ENCODE assay signal across 13 mouse cellular contexts in genomic region chr12:105112321-105112988, GRCm38 (mm10). TPM values are rescaled to one million over a fixed set of nuclear protein-coding genes. Genes with fewer than 3 reads are reported as not detected.
DNase-seq lines count a peak whose midpoint lies in the region; ATAC-seq lines count a peak whose summit lies in the region.
"Had no signal": no experiment of that assay in that cellular context is flagged by ENCODE, and none has a peak within 500 bp of the region (broad histone marks: within the 10 kb centered on the region; RNA-seq: fewer than 3 reads in every experiment).

No protein-coding gene starts in this region.

- H3K4me2 ChIP-seq in limb, embryonic 11.5 days (ENCODE audit: low read depth, severe bottlenecking) = no peak overlapping the region
- peak overlapping the region; percentile 16 for H3K4me2 ChIP-seq in hindbrain, embryonic 14.5 days (replicated peaks)
- no peak overlapping the region for H3K4me2 ChIP-seq in neural tube, embryonic 14.5 days (ENCODE audit: low read depth, low read length)
- H3K4me2 ChIP-seq: lung, embryonic 15.5 days had no signal

- peak; percentile 80 to 84 for DNase-seq in cerebellum, postnatal 10 days
- DNase-seq in cerebellum, adult 9-11 months = no peak
- DNase-seq in limb, embryonic 11.5 days (ENCODE audit: low spot score) = no peak
- DNase-seq in limb, embryonic 10.5 days (ENCODE audit: low spot score) = no peak
- peak; percentile 52 for DNase-seq in hindbrain, embryonic 14.5 days (ENCODE audit: low spot score)
- DNase-seq in layer of hippocampus, postnatal 36 days = no peak
- no peak for DNase-seq in layer of hippocampus, postnatal 14 days (ENCODE audit: low spot score in 2 of 2)
- DNase-seq: layer of hippocampus, adult 9-11 months had no signal

- no peak overlapping the region for H3K9ac ChIP-seq in limb, embryonic 11.5 days (ENCODE audit: low read length)
- no peak overlapping the region; the same call in 1 of the 2 replicates for H3K9ac ChIP-seq in hindbrain, embryonic 14.5 days
- no peak overlapping the region for H3K9ac ChIP-seq in neural tube, embryonic 14.5 days (replicated peaks; ENCODE audit: low read depth, low read length)
- H3K9ac ChIP-seq: lung, embryonic 15.5 days had no signal

- 43% methylated on average over 13 of the region's 13 CpGs for WGBS in limb, embryonic 11.5 days
- 53% methylated on average over 13 of the region's 13 CpGs for WGBS in limb, embryonic 10.5 days
- 27% methylated on average over 13 of the region's 13 CpGs for WGBS in hindbrain, embryonic 14.5 days
- 30% methylated on average over 13 of the region's 13 CpGs for WGBS in neural tube, embryonic 14.5 days

- H3K36me3 ChIP-seq in limb, embryonic 11.5 days (ENCODE audit: control insufficient read depth, insufficient read depth, low read length) = no peaks in the 10 kb centered on the region
- no peaks in the 10 kb centered on the region for H3K36me3 ChIP-seq in limb, embryonic 10.5 days
- H3K36me3 ChIP-seq in hindbrain, embryonic 14.5 days (replicated peaks; ENCODE audit: control insufficient read depth, insufficient read depth) = no peaks in the 10 kb centered on the region
- H3K36me3 ChIP-seq in neural tube, embryonic 14.5 days (ENCODE audit: control insufficient read depth, insufficient read depth, low read length) = no peaks in the 10 kb centered on the region
- H3K36me3 ChIP-seq: lung, embryonic 15.5 days had no signal

- no peak overlapping the region for H3K4me3 ChIP-seq in limb, embryonic 11.5 days (ENCODE audit: low read depth, low read length)
- H3K4me3 ChIP-seq in limb, embryonic 10.5 days = no peak overlapping the region
- no peak overlapping the region for H3K4me3 ChIP-seq in hindbrain, embryonic 14.5 days (replicated peaks; ENCODE audit: low read length)
- H3K4me3 ChIP-seq in neural tube, embryonic 14.5 days (ENCODE audit: low read depth, low read length) = no peak overlapping the region
- H3K4me3 ChIP-seq: lung, embryonic 15.5 days had no signal

- ATAC-seq in limb, embryonic 11.5 days (ENCODE audit: insufficient number of reproducible peaks, low FRiP score, low TSS enrichment, low read depth) = 0 out of 2 replicates have a peak, but pooled peaks have one; percentile 13
- peak; percentile 39; the same call in 1 of the 2 replicates for ATAC-seq in hindbrain, embryonic 14.5 days (ENCODE audit: low FRiP score)
- ATAC-seq in neural tube, embryonic 14.5 days (ENCODE audit: low read depth) = peak; percentile 65; the same call in 1 of the 2 replicates
- ATAC-seq: inflammation-experienced regulatory T-cells, adult 6 months had no signal

- H3K4me1 ChIP-seq in limb, embryonic 11.5 days (ENCODE audit: control insufficient read depth, insufficient read depth, low read length) = no peaks in the 10 kb centered on the region
- H3K4me1 ChIP-seq in limb, embryonic 10.5 days = peaks cover 25% of the 10 kb centered on the region
- H3K4me1 ChIP-seq in hindbrain, embryonic 14.5 days (replicated peaks; ENCODE audit: control insufficient read depth, insufficient read depth, low read length) = peaks cover 12% of the 10 kb centered on the region
- H3K4me1 ChIP-seq in neural tube, embryonic 14.5 days (ENCODE audit: control insufficient read depth, insufficient read depth, low read length) = no peaks in the 10 kb centered on the region; the same call in 1 of the 2 replicates

- H3K27me3 ChIP-seq in limb, embryonic 11.5 days (ENCODE audit: control insufficient read depth, insufficient read depth, low read length) = no peaks in the 10 kb centered on the region
- H3K27me3 ChIP-seq in limb, embryonic 10.5 days (ENCODE audit: low read depth, poor library complexity, severe bottlenecking) = no peaks in the 10 kb centered on the region
- H3K27me3 ChIP-seq in hindbrain, embryonic 14.5 days (ENCODE audit: control insufficient read depth, insufficient read depth, low read length) = no peaks in the 10 kb centered on the region
- no peaks in the 10 kb centered on the region for H3K27me3 ChIP-seq in neural tube, embryonic 14.5 days (ENCODE audit: control insufficient read depth, insufficient read depth, low read length)
- H3K27me3 ChIP-seq: lung, embryonic 15.5 days had no signal

- no peak overlapping the region for H3K27ac ChIP-seq in limb, embryonic 11.5 days (replicated peaks; ENCODE audit: low read depth, low read length)
- H3K27ac ChIP-seq in limb, embryonic 10.5 days = no peak overlapping the region
- H3K27ac ChIP-seq in hindbrain, embryonic 14.5 days = peak overlapping the region; percentile 58; the same call in 1 of the 2 replicates
- H3K27ac ChIP-seq in neural tube, embryonic 14.5 days (ENCODE audit: low read depth, low read length) = peak overlapping the region; percentile 8
- H3K27ac ChIP-seq: lung, embryonic 15.5 days had no signal

- H3K9me3 ChIP-seq in limb, embryonic 11.5 days (ENCODE audit: control insufficient read depth, low read length) = no peaks in the 10 kb centered on the region
- no peaks in the 10 kb centered on the region for H3K9me3 ChIP-seq in limb, embryonic 10.5 days (replicated peaks)
- no peaks in the 10 kb centered on the region for H3K9me3 ChIP-seq in hindbrain, embryonic 14.5 days (ENCODE audit: control insufficient read depth, low read length)
- H3K9me3 ChIP-seq in neural tube, embryonic 14.5 days (ENCODE audit: control insufficient read depth, low read length) = no peaks in the 10 kb centered on the region
- H3K9me3 ChIP-seq: lung, embryonic 15.5 days had no signal

RNA-seq across cellular contexts. Expression of gene Tcl1b2, which starts 33.4 kb away (rescaled TPM):
- not detected in 2 replicates for polyA plus RNA-seq in limb, embryonic 11.5 days (2014; fragmentation: Nextera tagmentation; extraction: Ambion mirVana)
- not detected in 2 replicates for polyA plus RNA-seq in limb, embryonic 10.5 days (2016; fragmentation: Nextera tagmentation; extraction: Ambion mirVana)
- not detected in 2 replicates for polyA plus RNA-seq in hindbrain, embryonic 14.5 days (2014; fragmentation: Nextera tagmentation; extraction: Ambion mirVana)
- polyA plus RNA-seq in neural tube, embryonic 14.5 days (2014; fragmentation: Nextera tagmentation; extraction: Ambion mirVana) = not detected in 2 replicates
- total RNA-seq in layer of hippocampus, postnatal 36 days (2021) = not detected
- not detected for total RNA-seq in layer of hippocampus, postnatal 14 days (2021)
- total RNA-seq: gastrocnemius, postnatal 4 days had no signal
- polyA plus RNA-seq: inflammation-experienced regulatory T-cells, adult 6 months; lung, embryonic 15.5 days; stomach, embryonic 14.5 days had no signal

RNA-seq across cellular contexts. Expression of gene Tcl1b1, which starts 47.0 kb away (rescaled TPM):
- not detected in 2 replicates for polyA plus RNA-seq in limb, embryonic 11.5 days (2014; fragmentation: Nextera tagmentation; extraction: Ambion mirVana)
- not detected in 2 replicates for polyA plus RNA-seq in limb, embryonic 10.5 days (2016; fragmentation: Nextera tagmentation; extraction: Ambion mirVana)
- not detected in 2 replicates for polyA plus RNA-seq in hindbrain, embryonic 14.5 days (2014; fragmentation: Nextera tagmentation; extraction: Ambion mirVana)
- polyA plus RNA-seq in neural tube, embryonic 14.5 days (2014; fragmentation: Nextera tagmentation; extraction: Ambion mirVana) = not detected in 2 replicates
- total RNA-seq in layer of hippocampus, postnatal 36 days (2021) = not detected
- total RNA-seq in layer of hippocampus, postnatal 14 days (2021) = not detected
- total RNA-seq: gastrocnemius, postnatal 4 days had no signal
- polyA plus RNA-seq: inflammation-experienced regulatory T-cells, adult 6 months; lung, embryonic 15.5 days; stomach, embryonic 14.5 days had no signal

Comparison
In these comparisons a context has a peak if more than half of its experiments do, and no peak if none do; other contexts are left out.
1. DNase-seq: peak in cerebellum, postnatal 10 days (2 of 2) and hindbrain, embryonic 14.5 days (single experiment); none in cerebellum, adult 9-11 months (single experiment), limb, embryonic 11.5 days (single experiment), limb, embryonic 10.5 days (single experiment), layer of hippocampus, postnatal 36 days (0 of 2) and layer of hippocampus, postnatal 14 days (0 of 2).
2. ATAC-seq: peak in every context shown above with its lines; median percentile 65 in neural tube, embryonic 14.5 days; 39 in hindbrain, embryonic 14.5 days; 13 in limb, embryonic 11.5 days.
3. H3K27ac ChIP-seq: peak in hindbrain, embryonic 14.5 days (single experiment) and neural tube, embryonic 14.5 days (single experiment); none in limb, embryonic 11.5 days (single experiment) and limb, embryonic 10.5 days (single experiment).